Mouse (Mus musculus): ENCODE measurements around the gene Hnrnpm.

- no peak for TF ChIP-seq CTCF (IDR thresholded peaks at IDR 0.05; ENCODE audit: low read depth)
- no peak for TF ChIP-seq EP300 (IDR thresholded peaks at IDR 0.05; ENCODE audit: low read depth)
These were observed 41.7 kb upstream of the Hnrnpm start for GRCm38 (mm10) chr17:33728396-33728795.

Measured in liver, embryonic 14.5 days (tissue).